Mouse (Mus musculus) midbrain, embryonic 13.5 days (tissue): ENCODE data around the gene Grk4. TPM values are rescaled to one million over a fixed set of nuclear protein-coding genes. Genes with fewer than 3 reads are reported as not detected.

Experiments used
- ATAC-seq: fragments of 200-750 bp; cut with Nextera tagmentation; 2 replicates; pipeline ENCODE4 v1.8.0; 2017; ENCODE audit warnings: mild to moderate bottlenecking, moderate TSS enrichment, moderate library complexity
- H3K27ac ChIP-seq: fragments of 300-500 bp; sonication (generic); 2 replicates; pipeline ENCODE4 v1.5.1; 2015; ENCODE audit warnings: inconsistent platforms, mild to moderate bottlenecking, moderate library complexity
- H3K27me3 ChIP-seq: fragments of 300-500 bp; sonication (generic); 2 replicates; pipeline ENCODE4 v1.6.1; 2015; ENCODE audit warnings: mild to moderate bottlenecking, inconsistent platforms
- H3K36me3 ChIP-seq: fragments of 300-500 bp; sonication (generic); 2 replicates; pipeline ENCODE4 v1.6.1; 2015; ENCODE audit warnings: mild to moderate bottlenecking, inconsistent platforms
- H3K4me1 ChIP-seq: fragments of 300-500 bp; sonication (generic); replicated peaks from 2 replicates; pipeline ENCODE4 v1.6.1; 2015; ENCODE audit warnings: inconsistent platforms
- H3K4me2 ChIP-seq: fragments of 300-500 bp; sonication (generic); replicated peaks from 2 replicates; pipeline ENCODE4 v1.6.1; 2015; ENCODE audit warnings: moderate library complexity, mild to moderate bottlenecking, inconsistent platforms
- H3K4me3 ChIP-seq: fragments of 300-500 bp; sonication (generic); replicated peaks from 2 replicates; pipeline ENCODE4 v1.5.1; 2015; ENCODE audit warnings: mild to moderate bottlenecking, inconsistent platforms
- H3K9ac ChIP-seq: fragments of 300-500 bp; sonication (generic); replicated peaks from 2 replicates; pipeline ENCODE4 v1.6.1; 2015; ENCODE audit warnings: mild to moderate bottlenecking, inconsistent platforms
- H3K9me3 ChIP-seq: fragments of 300-500 bp; sonication (generic); 2 replicates; pipeline ENCODE4 v1.6.1; 2016; ENCODE audit warnings: mild to moderate bottlenecking, inconsistent platforms
- WGBS: fragments of 180-500 bp; shearing (Covaris S2); methylation state at CpG from one replicate; pipeline ENCODE4 v1.1.7; 2015; 5-methylcytosine and 5-hydroxymethylcytosine counted together
- polyA plus RNA-seq: library from polyadenylated mRNA; unstranded; fragments of >200 nt; fragmentation: Nextera tagmentation; extraction: Ambion mirVana; gene quantifications from 2 replicates; pipeline ENCODE4 v1.2.1, GENCODE M21; 2015

Grk4 gene
- polyA plus RNA-seq, 1 experiment from 2014 or later = 2.5 TPM

- Histone ChIP-seq H3K9me3 (no peaks in the 10 kb centered on the region), H3K4me3 (no peak overlapping the region), H3K4me1 (no peaks in the 10 kb centered on the region), H3K36me3 (no peaks in the 10 kb centered on the region), H3K4me2 (no peak overlapping the region), H3K27me3 (no peaks in the 10 kb centered on the region), H3K27ac (no peak overlapping the region), H3K9ac (no peak overlapping the region)
- no peak for ATAC-seq
Measured at GRCm38 (mm10) chr5:34729141-34729540, 69.0 kb downstream of the Grk4 start.

- no peak for ATAC-seq
- H3K9me3 ChIP-seq = no peaks in the 10 kb centered on the region
- no peak overlapping the region for H3K27ac ChIP-seq
- H3K36me3 ChIP-seq = no peaks in the 10 kb centered on the region
- no peaks in the 10 kb centered on the region for H3K27me3 ChIP-seq
- H3K4me3 ChIP-seq = no peak overlapping the region
- WGBS = 73% methylated on average over 1 of the region's 1 CpGs
- no peaks in the 10 kb centered on the region for H3K4me1 ChIP-seq
- no peak overlapping the region for H3K9ac ChIP-seq
- H3K4me2 ChIP-seq = no peak overlapping the region
Measured at GRCm38 (mm10) chr5:34730255-34730654, 70.1 kb downstream of the Grk4 start.

GRCm38 (mm10) chr5:34751477-34751876 is 91.3 kb downstream of the Grk4 start:
- Histone ChIP-seq H3K9ac (no peak overlapping the region), H3K4me1 (no peaks in the 10 kb centered on the region), H3K4me3 (no peak overlapping the region), H3K27ac (no peak overlapping the region), H3K36me3 (no peaks in the 10 kb centered on the region), H3K27me3 (no peaks in the 10 kb centered on the region), H3K9me3 (no peaks in the 10 kb centered on the region), H3K4me2 (no peak overlapping the region)
- WGBS = 66% methylated on average over 3 of the region's 3 CpGs
- no peak for ATAC-seq

- H3K4me2 ChIP-seq = no peak overlapping the region
- 0 out of 2 replicates have a peak, but pooled peaks cover 4% of the 10 kb centered on the region for H3K27me3 ChIP-seq
- no peak for ATAC-seq
- H3K9ac ChIP-seq = no peak overlapping the region
- H3K4me3 ChIP-seq = no peak overlapping the region
- H3K4me1 ChIP-seq = peaks cover 16% of the 10 kb centered on the region
- no peak overlapping the region for H3K27ac ChIP-seq
- H3K9me3 ChIP-seq = no peaks in the 10 kb centered on the region
- no peaks in the 10 kb centered on the region for H3K36me3 ChIP-seq
- WGBS = 83% methylated on average over 1 of the region's 1 CpGs
Measured at GRCm38 (mm10) chr5:34758762-34759161, 98.6 kb downstream of the Grk4 start.

- Histone ChIP-seq H3K27me3 (0 out of 2 replicates have a peak, but pooled peaks cover 4% of the 10 kb centered on the region), H3K27ac (peak overlapping the region; percentile 95), H3K9ac (peak overlapping the region; percentile 67), H3K4me2 (peak overlapping the region; percentile 93), H3K9me3 (no peaks in the 10 kb centered on the region), H3K4me3 (peak overlapping the region; percentile 99), H3K36me3 (no peaks in the 10 kb centered on the region), H3K4me1 (peaks cover 16% of the 10 kb centered on the region)
- WGBS = 1% methylated on average over 19 of the region's 19 CpGs
- peak; percentile 57 for ATAC-seq
Measured at GRCm38 (mm10) chr5:34760850-34761508, 100.8 kb downstream of the Grk4 start.

GRCm38 (mm10) chr5:34761509-34761908 is 101.3 kb downstream of the Grk4 start, which contains the start of gene Htt:
Gene Htt, plus strand, starts transcription at chr5:34761740.
- peak within 1 kb of the TSS; percentile 99 for H3K4me3 ChIP-seq
- 0 out of 2 replicates have a peak, but pooled peaks cover 4% of the 10 kb centered on the region for H3K27me3 ChIP-seq
- peaks cover 16% of the 10 kb centered on the region for H3K4me1 ChIP-seq
- peak within 1 kb of the TSS; percentile 95 for H3K27ac ChIP-seq
- under 1% methylated on average over 35 of the region's 35 CpGs for WGBS
- H3K36me3 ChIP-seq = no peaks in the 10 kb centered on the region
- peak within 1 kb of the TSS; percentile 93 for H3K4me2 ChIP-seq
- H3K9ac ChIP-seq = peak within 1 kb of the TSS; percentile 97
- H3K9me3 ChIP-seq = no peaks in the 10 kb centered on the region
- ATAC-seq = peak; percentile 99

GRCm38 (mm10) chr5:34761934-34762611 is 101.9 kb downstream of the Grk4 start:
- 0 out of 2 replicates have a peak, but pooled peaks cover 4% of the 10 kb centered on the region for H3K27me3 ChIP-seq
- peak overlapping the region; percentile 93 for H3K4me2 ChIP-seq
- peak overlapping the region; percentile 99 for H3K4me3 ChIP-seq
- peak; percentile 81 for ATAC-seq
- no peaks in the 10 kb centered on the region for H3K36me3 ChIP-seq
- H3K9ac ChIP-seq = peak overlapping the region; percentile 97
- H3K9me3 ChIP-seq = no peaks in the 10 kb centered on the region
- under 1% methylated on average over 37 of the region's 54 CpGs for WGBS
- peak overlapping the region; percentile 95 for H3K27ac ChIP-seq
- peaks cover 16% of the 10 kb centered on the region for H3K4me1 ChIP-seq

- no peak for ATAC-seq
- Histone ChIP-seq H3K4me2 (no peak overlapping the region), H3K27me3 (no peaks in the 10 kb centered on the region), H3K36me3 (no peaks in the 10 kb centered on the region), H3K4me3 (no peak overlapping the region), H3K4me1 (no peaks in the 10 kb centered on the region), H3K9ac (no peak overlapping the region), H3K27ac (no peak overlapping the region), H3K9me3 (no peaks in the 10 kb centered on the region)
- WGBS = 96% methylated on average over 3 of the region's 3 CpGs
Measured at GRCm38 (mm10) chr5:34771818-34772217, 111.6 kb downstream of the Grk4 start.

GRCm38 (mm10) chr5:34772696-34773245 is 112.6 kb downstream of the Grk4 start:
- no peaks in the 10 kb centered on the region for H3K27me3 ChIP-seq
- H3K27ac ChIP-seq = no peak overlapping the region
- ATAC-seq = no peak
- H3K36me3 ChIP-seq = no peaks in the 10 kb centered on the region
- 96% methylated on average over 4 of the region's 4 CpGs for WGBS
- H3K9me3 ChIP-seq = no peaks in the 10 kb centered on the region
- no peak overlapping the region for H3K9ac ChIP-seq
- H3K4me3 ChIP-seq = no peak overlapping the region
- H3K4me2 ChIP-seq = no peak overlapping the region
- no peaks in the 10 kb centered on the region for H3K4me1 ChIP-seq

GRCm38 (mm10) chr5:34773392-34773791 is 113.2 kb downstream of the Grk4 start:
- no peak overlapping the region for H3K27ac ChIP-seq
- H3K4me2 ChIP-seq = no peak overlapping the region
- H3K9me3 ChIP-seq = no peaks in the 10 kb centered on the region
- no peaks in the 10 kb centered on the region for H3K4me1 ChIP-seq
- 93% methylated on average over 2 of the region's 2 CpGs for WGBS
- H3K4me3 ChIP-seq = no peak overlapping the region
- no peak overlapping the region for H3K9ac ChIP-seq
- no peaks in the 10 kb centered on the region for H3K36me3 ChIP-seq
- ATAC-seq = no peak
- no peaks in the 10 kb centered on the region for H3K27me3 ChIP-seq

- Histone ChIP-seq H3K4me3 (no peak overlapping the region), H3K9ac (no peak overlapping the region), H3K4me1 (no peaks in the 10 kb centered on the region), H3K9me3 (no peaks in the 10 kb centered on the region), H3K27ac (no peak overlapping the region), H3K36me3 (peaks cover 20% of the 10 kb centered on the region), H3K4me2 (no peak overlapping the region), H3K27me3 (no peaks in the 10 kb centered on the region)
- ATAC-seq = no peak
- WGBS = 96% methylated on average over 3 of the region's 3 CpGs
Measured at GRCm38 (mm10) chr5:34785027-34785426, 124.8 kb downstream of the Grk4 start.

GRCm38 (mm10) chr5:34791141-34791540 is 131.0 kb downstream of the Grk4 start:
- Histone ChIP-seq H3K4me1 (no peaks in the 10 kb centered on the region), H3K9me3 (no peaks in the 10 kb centered on the region), H3K9ac (no peak overlapping the region), H3K4me2 (no peak overlapping the region), H3K36me3 (peaks cover 49% of the 10 kb centered on the region), H3K27me3 (no peaks in the 10 kb centered on the region), H3K4me3 (no peak overlapping the region), H3K27ac (no peak overlapping the region)
- no peak for ATAC-seq
- WGBS = 84% methylated on average over 2 of the region's 2 CpGs
